Comparison of ENCODE assay signal across 23 mouse cellular contexts in the genomic region with DNA sequence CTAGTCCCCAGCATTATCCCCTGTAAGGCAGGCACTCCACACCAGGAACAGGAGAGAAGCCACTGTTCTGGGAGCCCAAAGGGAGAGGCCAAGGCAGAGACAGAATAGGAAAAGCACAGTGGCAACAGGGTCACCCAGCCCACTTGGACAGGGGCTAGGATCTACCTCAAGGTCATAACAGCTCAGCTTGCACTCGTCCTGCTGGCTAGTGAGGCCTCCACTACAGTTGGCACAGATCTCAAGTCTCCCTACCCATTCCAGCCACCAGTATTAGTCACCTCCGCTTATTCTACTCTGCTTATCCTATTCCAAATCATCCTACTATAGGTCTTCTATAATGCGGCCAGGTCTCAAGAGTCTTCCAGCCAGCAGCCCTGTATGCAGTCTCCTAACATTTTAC. TPM values are rescaled to one million over a fixed set of nuclear protein-coding genes. Genes with fewer than 3 reads are reported as not detected.
DNase-seq lines count a peak whose midpoint lies in the region; ATAC-seq lines count a peak whose summit lies in the region.
"Had no signal": no experiment of that assay in that cellular context is flagged by ENCODE, and none has a peak within 500 bp of the region (broad histone marks: within the 10 kb centered on the region; RNA-seq: fewer than 3 reads in every experiment).

No protein-coding gene starts in this region.

- DNase-seq in adrenal gland, adult (ENCODE audit: inconsistent age in 2 of 2, low spot score in 1 of 2): peak; percentile 72 to 87
- DNase-seq in adrenal gland, postnatal 4 days (ENCODE audit: low spot score in 2 of 2): no peak
- DNase-seq in heart, embryonic 10.5 days (ENCODE audit: low spot score): no peak
- DNase-seq in midbrain, embryonic 11.5 days (ENCODE audit: low spot score, missing footprints): peak; percentile 59
- DNase-seq in thymus, postnatal 25 days: no peak
- DNase-seq: cerebellum, adult 11-12 months; embryo, embryonic 11 days; heart, adult 11 months; kidney, postnatal 25 days; thymus, postnatal 14 days had no signal

- peak overlapping the region; percentile 11; the same call in 1 of the 2 replicates for H3K27ac ChIP-seq in heart, embryonic 15.5 days
- H3K27ac ChIP-seq in heart, embryonic 10.5 days: no peak overlapping the region
- no peak overlapping the region for H3K27ac ChIP-seq in midbrain, embryonic 11.5 days (ENCODE audit: low read depth, low read length)
- no peak overlapping the region for H3K27ac ChIP-seq in midbrain, embryonic 16.5 days (ENCODE audit: low read length)
- H3K27ac ChIP-seq: hindbrain, embryonic 12.5 days; neural tube, embryonic 15.5 days; stomach, embryonic 15.5 days had no signal

- H3K4me2 ChIP-seq in heart, embryonic 15.5 days: peak overlapping the region; percentile 16; the same call in 1 of the 2 replicates
- no peak overlapping the region for H3K4me2 ChIP-seq in midbrain, embryonic 11.5 days
- no peak overlapping the region for H3K4me2 ChIP-seq in midbrain, embryonic 16.5 days (ENCODE audit: low read length)
- H3K4me2 ChIP-seq: hindbrain, embryonic 12.5 days; liver, embryonic 11.5 days; stomach, embryonic 15.5 days had no signal

- H3K9ac ChIP-seq in heart, embryonic 15.5 days: no peak overlapping the region
- no peak overlapping the region for H3K9ac ChIP-seq in midbrain, embryonic 11.5 days (ENCODE audit: low read length)
- H3K9ac ChIP-seq in midbrain, embryonic 16.5 days (ENCODE audit: low read depth, low read length): no peak overlapping the region
- H3K9ac ChIP-seq: hindbrain, embryonic 12.5 days; neural tube, embryonic 15.5 days; stomach, embryonic 15.5 days had no signal

- peaks cover 62% of the 10 kb centered on the region for H3K4me1 ChIP-seq in heart, embryonic 15.5 days (replicated peaks)
- H3K4me1 ChIP-seq in heart, embryonic 10.5 days: peaks cover 34% of the 10 kb centered on the region
- H3K4me1 ChIP-seq in midbrain, embryonic 11.5 days (ENCODE audit: control insufficient read depth, insufficient read depth, low read length): peaks cover 13% of the 10 kb centered on the region
- peaks cover 20% of the 10 kb centered on the region for H3K4me1 ChIP-seq in midbrain, embryonic 16.5 days (ENCODE audit: control insufficient read depth, insufficient read depth, low read length)

- no peak overlapping the region for H3K4me3 ChIP-seq in heart, embryonic 15.5 days
- no peak overlapping the region for H3K4me3 ChIP-seq in heart, embryonic 10.5 days
- H3K4me3 ChIP-seq in midbrain, embryonic 11.5 days (ENCODE audit: low read depth, low read length): no peak overlapping the region
- H3K4me3 ChIP-seq in midbrain, embryonic 16.5 days (ENCODE audit: low read depth, low read length): no peak overlapping the region
- H3K4me3 ChIP-seq: hindbrain, embryonic 12.5 days; neural tube, embryonic 15.5 days; stomach, embryonic 15.5 days had no signal

- H3K9me3 ChIP-seq in heart, embryonic 15.5 days (replicated peaks): no peaks in the 10 kb centered on the region
- no peaks in the 10 kb centered on the region for H3K9me3 ChIP-seq in heart, embryonic 10.5 days
- no peaks in the 10 kb centered on the region for H3K9me3 ChIP-seq in midbrain, embryonic 11.5 days (ENCODE audit: control insufficient read depth, low read length)
- no peaks in the 10 kb centered on the region for H3K9me3 ChIP-seq in midbrain, embryonic 16.5 days (replicated peaks; ENCODE audit: control insufficient read depth, low read length, poor library complexity, severe bottlenecking)
- H3K9me3 ChIP-seq: hindbrain, embryonic 12.5 days; neural tube, embryonic 15.5 days; stomach, embryonic 15.5 days had no signal

- 76% methylated on average over 3 of the region's 3 CpGs for WGBS in heart, embryonic 15.5 days
- 94% methylated on average over 3 of the region's 3 CpGs for WGBS in heart, embryonic 10.5 days
- 93% methylated on average over 3 of the region's 3 CpGs for WGBS in midbrain, embryonic 11.5 days
- WGBS in midbrain, embryonic 16.5 days: 96% methylated on average over 3 of the region's 3 CpGs

- no peak for ATAC-seq in heart, embryonic 15.5 days (replicated peaks; ENCODE audit: insufficient number of reproducible peaks, insufficient read depth, low FRiP score, low read depth)
- ATAC-seq in midbrain, embryonic 11.5 days (ENCODE audit: low FRiP score): no peak
- no peak for ATAC-seq in midbrain, embryonic 16.5 days
- no peak for ATAC-seq in monocyte, adult 5-6 weeks (replicated peaks; ENCODE audit: insufficient number of reproducible peaks, low FRiP score, low TSS enrichment, poor library complexity, severe bottlenecking)
- ATAC-seq: forebrain, embryonic 14.5 days had no signal

- no peaks in the 10 kb centered on the region for H3K36me3 ChIP-seq in heart, embryonic 15.5 days
- no peaks in the 10 kb centered on the region for H3K36me3 ChIP-seq in heart, embryonic 10.5 days
- H3K36me3 ChIP-seq in midbrain, embryonic 11.5 days (ENCODE audit: control insufficient read depth, insufficient read depth, low read length): no peaks in the 10 kb centered on the region
- H3K36me3 ChIP-seq in midbrain, embryonic 16.5 days (ENCODE audit: control insufficient read depth, insufficient read depth, low read length): no peaks in the 10 kb centered on the region
- H3K36me3 ChIP-seq: hindbrain, embryonic 12.5 days; neural tube, embryonic 15.5 days; stomach, embryonic 15.5 days had no signal

- no peaks in the 10 kb centered on the region for H3K27me3 ChIP-seq in heart, embryonic 15.5 days
- no peaks in the 10 kb centered on the region for H3K27me3 ChIP-seq in heart, embryonic 10.5 days (ENCODE audit: insufficient read depth, poor library complexity, severe bottlenecking)
- no peaks in the 10 kb centered on the region for H3K27me3 ChIP-seq in midbrain, embryonic 11.5 days (ENCODE audit: control insufficient read depth, insufficient read depth, low read length)
- no peaks in the 10 kb centered on the region for H3K27me3 ChIP-seq in midbrain, embryonic 16.5 days (ENCODE audit: control insufficient read depth, insufficient read depth, low read depth, low read length)
- H3K27me3 ChIP-seq: hindbrain, embryonic 12.5 days; neural tube, embryonic 15.5 days; stomach, embryonic 15.5 days had no signal

RNA-seq across cellular contexts. Expression of a gene that starts 2.7 kb away (rescaled TPM):
- 10 to 100 TPM; 79.3 to 83.7 TPM for total RNA-seq in adrenal gland, postnatal 4 days (2021)
- 19.8 and 25.2 TPM in 2 replicates for polyA plus RNA-seq in heart, embryonic 15.5 days (2015; fragmentation: Nextera tagmentation; extraction: Ambion mirVana)
- 22.3 and 31.1 TPM in 2 replicates for polyA plus RNA-seq in heart, embryonic 10.5 days (2016; fragmentation: Nextera tagmentation; extraction: Ambion mirVana)
- polyA plus RNA-seq in midbrain, embryonic 11.5 days (2014; fragmentation: Nextera tagmentation; extraction: Ambion mirVana): 13.5 and 14.7 TPM in 2 replicates
- 22.5 and 23.1 TPM in 2 replicates for polyA plus RNA-seq in midbrain, embryonic 16.5 days (2015; fragmentation: Nextera tagmentation; extraction: Ambion mirVana)
- total RNA-seq in monocyte, adult 5-6 weeks (2017): 33.9 to 36.8 TPM (median 34.7 TPM) in 3 replicates

RNA-seq across cellular contexts. Expression of a gene that starts 18.9 kb away (rescaled TPM):
- total RNA-seq in adrenal gland, postnatal 4 days (2021): 10 to 100 TPM; 31.3 to 36.3 TPM
- polyA plus RNA-seq in heart, embryonic 15.5 days (2015; fragmentation: Nextera tagmentation; extraction: Ambion mirVana): 29.9 and 38.5 TPM in 2 replicates
- polyA plus RNA-seq in heart, embryonic 10.5 days (2016; fragmentation: Nextera tagmentation; extraction: Ambion mirVana): 38.6 and 51.4 TPM in 2 replicates
- 69.4 and 72.2 TPM in 2 replicates for polyA plus RNA-seq in midbrain, embryonic 11.5 days (2014; fragmentation: Nextera tagmentation; extraction: Ambion mirVana)
- polyA plus RNA-seq in midbrain, embryonic 16.5 days (2015; fragmentation: Nextera tagmentation; extraction: Ambion mirVana): 94.9 and 95.7 TPM in 2 replicates
- total RNA-seq in monocyte, adult 5-6 weeks (2017): 12.1 to 33.4 TPM (median 16.7 TPM) in 3 replicates

RNA-seq across cellular contexts. Expression of a gene that starts 43.8 kb away (rescaled TPM):
- total RNA-seq in adrenal gland, postnatal 4 days (2021): not detected
- not detected in 2 replicates for polyA plus RNA-seq in heart, embryonic 15.5 days (2015; fragmentation: Nextera tagmentation; extraction: Ambion mirVana)
- polyA plus RNA-seq in heart, embryonic 10.5 days (2016; fragmentation: Nextera tagmentation; extraction: Ambion mirVana): not detected in 2 replicates
- polyA plus RNA-seq in midbrain, embryonic 11.5 days (2014; fragmentation: Nextera tagmentation; extraction: Ambion mirVana): not detected in 2 replicates
- not detected in 2 replicates for polyA plus RNA-seq in midbrain, embryonic 16.5 days (2015; fragmentation: Nextera tagmentation; extraction: Ambion mirVana)
- not detected in 3 replicates for total RNA-seq in monocyte, adult 5-6 weeks (2017)
- total RNA-seq: layer of hippocampus, postnatal 25 days; left cerebral cortex, postnatal 25 days; megakaryocyte-erythroid progenitor cell, adult 5-6 weeks had no signal
- polyA plus RNA-seq: forebrain, embryonic 14.5 days; hindbrain, embryonic 12.5 days; intestine, embryonic 14.5 days; liver, embryonic 11.5 days; lung, embryonic 16.5 days; neural tube, embryonic 15.5 days; stomach, embryonic 15.5 days had no signal

Comparison
In these comparisons a context has a peak if more than half of its experiments do, and no peak if none do; other contexts are left out.
1. DNase-seq: peak in adrenal gland, adult (2 of 2) and midbrain, embryonic 11.5 days (single experiment); none in adrenal gland, postnatal 4 days (0 of 2), heart, embryonic 10.5 days (single experiment) and thymus, postnatal 25 days (single experiment).